24 mouse cellular contexts compared by ENCODE assay signal in genomic region chr6:29081826-29082363, GRCm38 (mm10). TPM values are rescaled to one million over a fixed set of nuclear protein-coding genes. Genes with fewer than 3 reads are reported as not detected.
DNase-seq lines count a peak whose midpoint lies in the region; ATAC-seq lines count a peak whose summit lies in the region.
"Had no signal": no experiment of that assay in that cellular context is flagged by ENCODE, and none has a peak within 500 bp of the region (broad histone marks: within the 10 kb centered on the region; RNA-seq: fewer than 3 reads in every experiment).

No protein-coding gene starts in this region.

- no peaks in the 10 kb centered on the region for H3K9me3 ChIP-seq in heart, embryonic 11.5 days (replicated peaks; ENCODE audit: control insufficient read depth, low read length)
- H3K9me3 ChIP-seq: embryonic facial prominence, embryonic 10.5 days; embryonic facial prominence, embryonic 12.5 days; forebrain, embryonic 13.5 days; forebrain, embryonic 15.5 days had no signal

- no peaks in the 10 kb centered on the region for H3K27me3 ChIP-seq in heart, embryonic 11.5 days (ENCODE audit: control insufficient read depth, insufficient read depth, low read length)
- H3K27me3 ChIP-seq: embryonic facial prominence, embryonic 12.5 days; forebrain, embryonic 15.5 days had no signal

- no peak overlapping the region for H3K27ac ChIP-seq in heart, embryonic 11.5 days (ENCODE audit: low read depth, low read length)
- H3K27ac ChIP-seq: embryonic facial prominence, embryonic 10.5 days; embryonic facial prominence, embryonic 12.5 days; forebrain, embryonic 13.5 days; forebrain, embryonic 15.5 days had no signal

- no peaks in the 10 kb centered on the region for H3K36me3 ChIP-seq in heart, embryonic 11.5 days (ENCODE audit: control insufficient read depth, insufficient read depth, low read length)
- H3K36me3 ChIP-seq: embryonic facial prominence, embryonic 10.5 days; embryonic facial prominence, embryonic 12.5 days; forebrain, embryonic 15.5 days had no signal

- peak; percentile 37 to 53 for DNase-seq in heart, adult 18-20 months
- no peak for DNase-seq in heart, postnatal 4 days
- peak; percentile 33 to 46 for DNase-seq in heart, adult 9 months (ENCODE audit: low spot score in 2 of 2)
- peak; percentile 11 for DNase-seq in skeletal muscle tissue, adult 2 months (ENCODE audit: low read depth, low spot score)
- no peak for DNase-seq in cerebellum, postnatal 4 days (ENCODE audit: low spot score in 2 of 2)
- DNase-seq: adrenal gland, postnatal 10 days; adrenal gland, postnatal 25 days; cerebellum, adult 11 months; cerebellum, adult 18-20 months; cerebellum, adult 8-10 months; cerebellum, adult 9-11 months; cerebellum, postnatal 14 days; cerebellum, postnatal 36 days had no signal

- H3K9ac ChIP-seq in heart, embryonic 11.5 days (ENCODE audit: low read depth, low read length), result no peak overlapping the region
- H3K9ac ChIP-seq: embryonic facial prominence, embryonic 12.5 days; forebrain, embryonic 13.5 days; forebrain, embryonic 15.5 days had no signal

- no peak overlapping the region for H3K4me2 ChIP-seq in heart, embryonic 11.5 days
- H3K4me2 ChIP-seq: embryonic facial prominence, embryonic 12.5 days; forebrain, embryonic 13.5 days; forebrain, embryonic 15.5 days had no signal

- no peak overlapping the region for H3K4me3 ChIP-seq in heart, embryonic 11.5 days (ENCODE audit: low read depth, low read length)
- H3K4me3 ChIP-seq: embryonic facial prominence, embryonic 10.5 days; embryonic facial prominence, embryonic 12.5 days; forebrain, embryonic 13.5 days; forebrain, embryonic 15.5 days had no signal

- ATAC-seq in heart, embryonic 11.5 days (replicated peaks; ENCODE audit: insufficient number of reproducible peaks, low FRiP score, low TSS enrichment), result no peak
- ATAC-seq: forebrain, embryonic 13.5 days; forebrain, embryonic 15.5 days had no signal

- 78% methylated on average over 10 of the region's 10 CpGs for WGBS in heart, embryonic 11.5 days (ENCODE audit: insufficient replicate concordance)

- no peaks in the 10 kb centered on the region for H3K4me1 ChIP-seq in heart, embryonic 11.5 days (ENCODE audit: control insufficient read depth, insufficient read depth, low read length)
- H3K4me1 ChIP-seq: embryonic facial prominence, embryonic 12.5 days had no signal

RNA-seq across cellular contexts. Expression of gene Lep, which starts 21.9 kb away (rescaled TPM):
- total RNA-seq in heart, adult 18-20 months (2021), result under 1 TPM; 0.10 to 0.97 TPM
- under 1 TPM in 1 of 2 experiments, not detected in 1; 0.29 TPM for total RNA-seq in heart, postnatal 4 days (2021)
- polyA plus RNA-seq in heart, embryonic 11.5 days (2014; fragmentation: Nextera tagmentation; extraction: Ambion mirVana), result not detected in 2 replicates
- total RNA-seq: ES-E14, MEL had no signal
- polyA plus RNA-seq: brain, embryonic 14.5 days; C2C12; cortical plate, adult 2 months; embryonic facial prominence, embryonic 10.5 days; embryonic facial prominence, embryonic 12.5 days; forebrain, embryonic 11.5 days; forebrain, embryonic 13.5 days; forebrain, embryonic 15.5 days had no signal

Comparison
In these comparisons a context has a peak if more than half of its experiments do, and no peak if none do; other contexts are left out.
1. DNase-seq: peak in heart, adult 18-20 months (2 of 2), heart, adult 9 months (2 of 2) and skeletal muscle tissue, adult 2 months (single experiment); none in heart, postnatal 4 days (single experiment) and cerebellum, postnatal 4 days (0 of 2).